Mouse (Mus musculus): ENCODE measurements at regions not wholly inside any gene's neighbourhood (a gene's known extent, or its start where the extent isn't known, plus 50 kb on each side); places are given as distances from the start of the nearest gene placed in this dataset.

GRCm38 (mm10) chr15:39998063-39998462 is 136.1 kb upstream of the 9330182O14Rik start:
- no peak overlapping the region for H3K4me3 ChIP-seq
- WGBS = 80% methylated on average over 5 of the region's 5 CpGs

DNA sequence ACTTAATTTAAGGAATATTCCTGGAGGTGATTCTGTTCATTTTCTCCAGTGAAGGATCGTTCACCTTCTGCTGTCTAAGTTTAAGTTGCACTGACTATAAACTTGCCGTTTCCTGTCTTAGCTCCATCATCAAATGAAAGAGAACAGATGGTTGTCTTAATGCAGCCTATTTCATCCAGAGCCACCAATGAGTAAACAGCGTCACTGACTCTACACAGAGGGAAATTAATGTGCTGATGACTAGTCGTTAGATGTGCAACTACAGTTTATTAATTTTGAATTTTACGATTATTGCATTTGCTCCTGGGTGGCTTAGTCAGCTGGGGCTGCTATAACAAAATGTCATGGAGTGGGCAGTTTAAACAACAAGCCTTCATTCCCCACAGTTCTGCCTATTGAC is 134.1 kb upstream of the 9330182O14Rik start:
- Histone ChIP-seq H3K27ac (replicated peaks) (no peak overlapping the region), H3K9me3 (no peaks in the 10 kb centered on the region), H3K36me3 (replicated peaks) (no peaks in the 10 kb centered on the region), H3K4me3 (no peak overlapping the region), H3K27me3 (replicated peaks; ENCODE audit: low read depth, poor library complexity, severe bottlenecking) (no peaks in the 10 kb centered on the region), H3K4me1 (0 out of 2 replicates have a peak, but pooled peaks cover 3% of the 10 kb centered on the region)
- no peak for DNase-seq (ENCODE audit: low spot score)
- 90% methylated on average over 5 of the region's 5 CpGs for WGBS

More at GRCm38 (mm10) chr15:39998063-39998462, 136.1 kb upstream of the 9330182O14Rik start:
- Histone ChIP-seq H3K4me1 (0 out of 2 replicates have a peak, but pooled peaks cover 3% of the 10 kb centered on the region), H3K27ac (replicated peaks) (no peak overlapping the region), H3K27me3 (replicated peaks; ENCODE audit: low read depth, poor library complexity, severe bottlenecking) (no peaks in the 10 kb centered on the region), H3K9me3 (no peaks in the 10 kb centered on the region), H3K36me3 (replicated peaks) (no peaks in the 10 kb centered on the region)
- no peak for DNase-seq (ENCODE audit: low spot score)

GRCm38 (mm10) chr15:40005096-40005495 is 129.1 kb upstream of the 9330182O14Rik start:
- Histone ChIP-seq H3K27me3 (replicated peaks; ENCODE audit: low read depth, poor library complexity, severe bottlenecking) (no peaks in the 10 kb centered on the region), H3K4me3 (no peak overlapping the region), H3K4me1 (peaks cover 5% of the 10 kb centered on the region; the same call in 1 of the 2 replicates), H3K36me3 (replicated peaks) (no peaks in the 10 kb centered on the region), H3K27ac (replicated peaks) (no peak overlapping the region), H3K9me3 (no peaks in the 10 kb centered on the region)
- no peak for DNase-seq (ENCODE audit: low spot score)
- 87% methylated on average over 16 of the region's 16 CpGs for WGBS

- H3K27me3 ChIP-seq (replicated peaks; ENCODE audit: low read depth, poor library complexity, severe bottlenecking) = no peaks in the 10 kb centered on the region
- H3K4me3 ChIP-seq = no peak overlapping the region
- H3K36me3 ChIP-seq (replicated peaks) = no peaks in the 10 kb centered on the region
- peaks cover 5% of the 10 kb centered on the region; the same call in 1 of the 2 replicates for H3K4me1 ChIP-seq
- 21% methylated on average over 5 of the region's 5 CpGs for WGBS
- H3K27ac ChIP-seq (replicated peaks) = 0 out of 2 replicates have a peak overlapping the region, but pooled peaks have one; percentile 54
- DNase-seq (ENCODE audit: low spot score) = no peak
- no peaks in the 10 kb centered on the region for H3K9me3 ChIP-seq
Measured at GRCm38 (mm10) chr15:40007844-40008243, 126.3 kb upstream of the 9330182O14Rik start.

- no peaks in the 10 kb centered on the region for H3K9me3 ChIP-seq
- no peaks in the 10 kb centered on the region for H3K36me3 ChIP-seq (replicated peaks)
- peaks cover 9% of the 10 kb centered on the region; the same call in 1 of the 2 replicates for H3K4me1 ChIP-seq
- no peaks in the 10 kb centered on the region for H3K27me3 ChIP-seq (replicated peaks; ENCODE audit: low read depth, poor library complexity, severe bottlenecking)
- 91% methylated on average over 3 of the region's 3 CpGs for WGBS
- DNase-seq (ENCODE audit: low spot score) = no peak
- no peak overlapping the region for H3K27ac ChIP-seq (replicated peaks)
- no peak overlapping the region for H3K4me3 ChIP-seq
Measured at GRCm38 (mm10) chr15:40013833-40014232, 120.3 kb upstream of the 9330182O14Rik start.

GRCm38 (mm10) chr15:40017019-40017418 is 117.1 kb upstream of the 9330182O14Rik start:
- H3K4me1 ChIP-seq = peaks cover 10% of the 10 kb centered on the region; the same call in 1 of the 2 replicates
- no peak overlapping the region for H3K27ac ChIP-seq (replicated peaks)
- 89% methylated on average over 2 of the region's 2 CpGs for WGBS
- no peaks in the 10 kb centered on the region for H3K27me3 ChIP-seq (replicated peaks; ENCODE audit: low read depth, poor library complexity, severe bottlenecking)
- no peaks in the 10 kb centered on the region for H3K36me3 ChIP-seq (replicated peaks)
- no peak overlapping the region for H3K4me3 ChIP-seq
- no peak for DNase-seq (ENCODE audit: low spot score)
- H3K9me3 ChIP-seq = no peaks in the 10 kb centered on the region

DNA sequence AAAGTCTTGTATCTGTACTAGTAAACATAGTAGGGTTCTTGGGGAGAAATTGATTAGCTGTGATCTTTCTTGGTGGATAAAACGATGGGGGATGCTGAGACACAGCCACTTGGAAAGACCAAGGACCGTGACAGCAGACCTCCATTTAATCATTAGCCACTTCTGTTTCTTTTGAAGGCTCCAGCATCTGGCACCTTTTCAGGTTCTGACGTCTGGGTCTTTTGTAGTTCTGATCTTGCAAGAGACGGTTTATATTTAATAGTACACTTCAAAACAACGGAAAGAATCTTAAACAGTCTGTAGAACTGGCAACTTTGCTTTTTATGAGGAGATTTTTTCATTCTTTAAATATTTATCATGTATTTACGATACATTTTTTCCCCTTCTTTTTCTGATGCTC is 116.6 kb upstream of the 9330182O14Rik start:
- Histone ChIP-seq H3K4me3 (no peak overlapping the region), H3K27me3 (replicated peaks; ENCODE audit: low read depth, poor library complexity, severe bottlenecking) (no peaks in the 10 kb centered on the region), H3K9me3 (no peaks in the 10 kb centered on the region), H3K36me3 (replicated peaks) (no peaks in the 10 kb centered on the region), H3K27ac (replicated peaks) (no peak overlapping the region), H3K4me1 (peaks cover 10% of the 10 kb centered on the region; the same call in 1 of the 2 replicates)
- DNase-seq (ENCODE audit: low spot score) = no peak
- WGBS = 52% methylated on average over 6 of the region's 6 CpGs

- Histone ChIP-seq H3K9me3 (no peaks in the 10 kb centered on the region), H3K4me3 (no peak overlapping the region), H3K36me3 (replicated peaks) (no peaks in the 10 kb centered on the region), H3K4me1 (peaks cover 10% of the 10 kb centered on the region; the same call in 1 of the 2 replicates), H3K27me3 (replicated peaks; ENCODE audit: low read depth, poor library complexity, severe bottlenecking) (no peaks in the 10 kb centered on the region), H3K27ac (replicated peaks) (no peak overlapping the region)
- WGBS = 29% methylated on average over 12 of the region's 12 CpGs
- no peak for DNase-seq (ENCODE audit: low spot score)
Measured at GRCm38 (mm10) chr15:40018047-40018791, 115.9 kb upstream of the 9330182O14Rik start.

GRCm38 (mm10) chr15:40018792-40019151 is 115.4 kb upstream of the 9330182O14Rik start:
- Histone ChIP-seq H3K36me3 (replicated peaks) (no peaks in the 10 kb centered on the region), H3K27me3 (replicated peaks; ENCODE audit: low read depth, poor library complexity, severe bottlenecking) (no peaks in the 10 kb centered on the region), H3K27ac (replicated peaks) (no peak overlapping the region), H3K4me3 (no peak overlapping the region), H3K4me1 (peaks cover 10% of the 10 kb centered on the region; the same call in 1 of the 2 replicates), H3K9me3 (no peaks in the 10 kb centered on the region)
- WGBS = 58% methylated on average over 8 of the region's 8 CpGs
- DNase-seq (ENCODE audit: low spot score) = no peak

- H3K27me3 ChIP-seq (replicated peaks; ENCODE audit: low read depth, poor library complexity, severe bottlenecking) = no peaks in the 10 kb centered on the region
- H3K4me1 ChIP-seq = peaks cover 10% of the 10 kb centered on the region; the same call in 1 of the 2 replicates
- no peak overlapping the region for H3K27ac ChIP-seq (replicated peaks)
- H3K4me3 ChIP-seq = no peak overlapping the region
- WGBS = 85% methylated on average over 8 of the region's 8 CpGs
- H3K9me3 ChIP-seq = no peaks in the 10 kb centered on the region
- DNase-seq (ENCODE audit: low spot score) = no peak
- no peaks in the 10 kb centered on the region for H3K36me3 ChIP-seq (replicated peaks)
Measured at GRCm38 (mm10) chr15:40019226-40019625, 114.9 kb upstream of the 9330182O14Rik start.

GRCm38 (mm10) chr15:40020097-40020496 is 114.1 kb upstream of the 9330182O14Rik start:
- Histone ChIP-seq H3K9me3 (no peaks in the 10 kb centered on the region), H3K27me3 (replicated peaks; ENCODE audit: low read depth, poor library complexity, severe bottlenecking) (no peaks in the 10 kb centered on the region), H3K36me3 (replicated peaks) (no peaks in the 10 kb centered on the region), H3K27ac (replicated peaks) (no peak overlapping the region), H3K4me1 (peaks cover 10% of the 10 kb centered on the region; the same call in 1 of the 2 replicates), H3K4me3 (no peak overlapping the region)
- no peak for DNase-seq (ENCODE audit: low spot score)

DNA sequence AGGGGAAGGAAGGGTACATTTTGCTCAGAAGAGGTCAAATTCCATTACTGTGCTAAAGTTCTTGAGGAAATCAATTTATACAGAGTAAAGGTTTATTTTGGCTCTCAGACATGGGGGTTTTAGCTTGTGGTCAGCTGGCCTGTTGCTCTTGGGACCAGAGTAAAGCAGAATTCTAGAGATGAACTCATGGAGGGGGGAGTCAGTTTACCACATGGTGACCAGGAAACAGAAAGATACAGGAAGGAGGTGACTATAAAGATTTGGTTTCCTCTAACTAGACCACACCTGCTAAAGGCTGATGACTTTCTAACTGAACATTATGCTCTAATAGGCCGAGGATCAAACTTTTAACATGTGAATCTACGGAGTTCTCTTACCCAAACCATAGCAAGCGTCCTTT is 113.5 kb upstream of the 9330182O14Rik start:
- no peak for DNase-seq (ENCODE audit: low spot score)
- Histone ChIP-seq H3K4me3 (no peak overlapping the region), H3K4me1 (peaks cover 10% of the 10 kb centered on the region; the same call in 1 of the 2 replicates), H3K27me3 (replicated peaks; ENCODE audit: low read depth, poor library complexity, severe bottlenecking) (no peaks in the 10 kb centered on the region), H3K36me3 (replicated peaks) (no peaks in the 10 kb centered on the region), H3K27ac (replicated peaks) (no peak overlapping the region), H3K9me3 (no peaks in the 10 kb centered on the region)
- 89% methylated on average over 3 of the region's 3 CpGs for WGBS

GRCm38 (mm10) chr15:40023195-40023594 is 111.0 kb upstream of the 9330182O14Rik start:
- no peak for DNase-seq (ENCODE audit: low spot score)
- Histone ChIP-seq H3K36me3 (replicated peaks) (no peaks in the 10 kb centered on the region), H3K27me3 (replicated peaks; ENCODE audit: low read depth, poor library complexity, severe bottlenecking) (no peaks in the 10 kb centered on the region), H3K4me3 (no peak overlapping the region), H3K9me3 (no peaks in the 10 kb centered on the region), H3K4me1 (peaks cover 7% of the 10 kb centered on the region; the same call in 1 of the 2 replicates), H3K27ac (replicated peaks) (no peak overlapping the region)
- 95% methylated on average over 3 of the region's 3 CpGs for WGBS
